Mouse (Mus musculus): ENCODE measurements at regions not wholly inside any gene's neighbourhood (a gene's known extent, or its start where the extent isn't known, plus 50 kb on each side); places are given as distances from the start of the nearest gene placed in this dataset.

GRCm38 (mm10) chr3:148075841-148076240 is 914.5 kb downstream of the Adgrl2 start:
- TF ChIP-seq CTCF (IDR thresholded peaks at IDR 0.05; ENCODE audit: low read depth) (no peak), EP300 (IDR thresholded peaks at IDR 0.05; ENCODE audit: low read depth) (no peak)

All from heart, postnatal 0 days (tissue).